Mouse (Mus musculus): ENCODE measurements around the gene Mindy4. TPM values are rescaled to one million over a fixed set of nuclear protein-coding genes. Genes with fewer than 3 reads are reported as not detected.

Gene Mindy4
- total RNA-seq, 4 experiments from 2014 or later, result 1.3 to 3.1 (median 2.2) TPM

DNA sequence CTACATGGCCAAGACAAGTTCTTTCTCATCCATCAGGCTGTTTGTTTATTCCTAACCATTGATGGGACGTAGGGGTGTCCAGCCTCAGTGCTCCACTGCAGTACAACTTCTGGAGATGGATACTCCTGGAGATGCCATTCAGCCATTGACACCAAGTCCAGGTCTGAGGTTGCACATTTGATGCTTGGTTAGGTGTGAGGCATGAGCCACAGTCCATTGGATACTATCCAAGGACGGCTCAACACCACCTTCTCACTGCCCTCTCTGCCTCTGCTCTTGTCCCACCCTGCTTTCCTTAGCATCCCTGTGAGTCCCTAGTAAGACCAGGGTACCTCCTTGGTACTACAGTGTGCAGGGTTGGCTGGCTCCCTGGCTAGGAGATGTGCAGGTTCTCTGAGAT lies 96.7 kb downstream of the Mindy4 start:
- no peak for DNase-seq (ENCODE audit: low spot score in 2 of 2)

DNA sequence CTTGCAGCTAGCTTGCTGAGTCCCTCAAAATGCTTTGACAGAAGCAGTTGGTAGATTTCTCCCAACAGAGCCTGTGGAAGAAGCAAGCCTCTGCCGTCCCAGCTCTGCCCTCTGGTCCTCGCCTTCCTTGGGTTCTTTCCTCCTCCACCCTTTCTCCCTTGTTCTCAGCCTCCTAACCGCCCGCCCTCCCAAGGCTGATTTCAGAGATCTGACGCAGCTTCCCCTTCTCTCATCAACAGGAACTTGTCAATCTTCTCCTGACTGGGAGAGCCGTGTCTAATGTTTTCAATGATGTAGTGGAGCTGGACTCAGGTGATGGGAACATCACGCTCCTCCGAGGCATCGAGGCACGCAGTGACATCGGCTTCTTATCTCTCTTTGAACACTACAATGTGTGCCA lies 97.5 kb downstream of the Mindy4 start:
- no peak for DNase-seq (ENCODE audit: low spot score in 2 of 2)

DNA sequence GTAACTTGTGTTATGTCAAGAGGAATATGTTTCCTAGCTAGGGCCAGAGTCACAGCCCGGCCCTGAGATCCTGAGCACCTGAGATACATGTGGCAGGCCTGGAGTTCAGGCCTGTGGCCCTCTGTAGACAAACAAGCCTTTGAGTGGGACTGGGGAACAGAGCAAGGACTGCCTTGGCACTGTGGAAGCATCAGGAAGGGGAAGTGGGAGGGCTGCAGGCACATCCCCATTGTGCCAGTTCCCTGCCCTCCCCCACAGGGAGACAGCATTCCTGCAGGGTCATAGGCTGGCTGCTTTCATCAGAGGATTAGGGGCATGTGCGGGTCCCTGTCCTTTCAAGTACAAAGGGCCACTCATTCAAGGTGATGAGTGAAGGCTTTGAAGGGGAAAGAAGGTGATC lies 107.0 kb downstream of the Mindy4 start:
- DNase-seq (ENCODE audit: low spot score in 2 of 2), result no peak

DNA sequence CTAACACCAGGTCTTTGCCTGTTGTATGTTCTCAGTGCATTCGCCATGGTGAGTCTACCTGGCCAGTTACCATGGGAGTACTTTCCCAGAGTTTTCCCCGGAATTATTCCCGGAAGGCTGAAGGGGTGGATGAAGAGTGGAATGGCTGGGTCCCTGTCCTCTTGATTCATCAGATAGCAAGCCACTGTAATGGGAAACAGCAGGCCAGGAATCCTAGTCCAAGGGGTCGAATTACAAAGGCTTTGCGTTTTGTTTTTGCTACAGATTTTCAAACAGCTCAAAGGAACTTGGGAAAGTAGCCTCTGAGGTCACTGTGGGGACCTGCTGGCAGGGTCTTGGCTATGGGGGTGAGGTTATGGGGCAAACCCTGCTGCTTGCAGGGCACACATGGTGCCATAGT lies 108.8 kb downstream of the Mindy4 start:
- no peak for DNase-seq (ENCODE audit: low spot score in 2 of 2)

DNA sequence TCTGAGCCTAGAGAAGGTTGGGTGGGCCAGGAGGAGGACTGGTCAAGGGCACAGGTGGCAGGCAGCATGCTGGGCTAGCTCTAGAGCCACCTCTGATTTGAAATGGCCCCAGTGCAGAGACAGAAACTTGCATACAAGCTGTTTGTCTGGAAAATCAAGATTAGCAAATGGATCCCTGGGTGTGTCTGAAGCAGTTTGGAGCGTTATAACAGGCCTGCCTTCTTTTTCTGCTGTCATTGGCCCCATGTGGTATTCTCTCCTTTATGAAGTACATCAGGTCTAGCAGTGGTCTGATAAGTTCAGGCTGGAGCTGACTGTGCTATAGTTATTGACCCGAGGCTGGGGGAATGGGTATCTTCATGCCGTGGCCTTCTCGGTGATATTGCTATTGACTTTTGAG lies 110.7 kb downstream of the Mindy4 start:
- DNase-seq (ENCODE audit: low spot score in 2 of 2), result no peak

DNA sequence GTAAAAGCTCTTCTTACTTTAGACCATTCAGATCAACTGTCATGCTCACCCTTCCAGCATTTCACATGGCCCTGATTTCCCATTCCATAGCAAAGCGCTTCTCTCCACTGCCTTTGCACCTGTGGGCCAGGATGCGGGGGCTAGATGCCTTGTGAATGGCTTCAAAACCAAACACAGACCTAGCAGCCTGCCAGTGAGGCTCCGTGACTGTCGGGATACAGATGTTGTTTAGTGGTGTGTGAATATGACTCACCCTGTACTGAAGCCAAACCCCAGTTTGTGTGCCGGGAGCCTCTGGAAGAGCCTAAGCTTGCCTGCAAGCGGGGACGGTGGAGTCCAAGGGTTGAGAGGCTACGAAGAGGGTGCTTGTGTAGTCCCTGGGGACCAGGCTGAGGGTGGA lies 111.4 kb downstream of the Mindy4 start:
- DNase-seq (ENCODE audit: low spot score in 2 of 2), result no peak

DNA sequence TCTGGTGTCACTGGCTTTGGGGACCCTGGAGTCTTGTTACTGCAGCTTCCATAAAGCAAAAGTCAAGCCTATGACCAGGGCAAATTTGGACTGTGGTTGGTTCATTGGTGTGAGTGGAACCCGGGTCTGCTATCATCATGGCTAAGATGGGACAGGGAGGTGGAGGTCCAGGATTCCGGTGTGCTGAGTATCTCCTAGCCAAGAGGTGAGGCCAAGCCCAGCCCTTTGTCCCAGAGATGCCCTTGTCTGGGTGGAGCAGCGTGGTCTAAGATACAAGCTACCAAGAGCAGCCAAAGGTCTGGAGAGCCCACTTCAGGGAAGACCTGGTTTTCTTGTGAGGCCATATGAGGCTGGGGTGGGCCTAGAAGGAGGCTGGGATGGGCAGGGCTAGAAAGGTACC lies 115.4 kb downstream of the Mindy4 start:
- DNase-seq (ENCODE audit: low spot score in 2 of 2), result no peak

DNA sequence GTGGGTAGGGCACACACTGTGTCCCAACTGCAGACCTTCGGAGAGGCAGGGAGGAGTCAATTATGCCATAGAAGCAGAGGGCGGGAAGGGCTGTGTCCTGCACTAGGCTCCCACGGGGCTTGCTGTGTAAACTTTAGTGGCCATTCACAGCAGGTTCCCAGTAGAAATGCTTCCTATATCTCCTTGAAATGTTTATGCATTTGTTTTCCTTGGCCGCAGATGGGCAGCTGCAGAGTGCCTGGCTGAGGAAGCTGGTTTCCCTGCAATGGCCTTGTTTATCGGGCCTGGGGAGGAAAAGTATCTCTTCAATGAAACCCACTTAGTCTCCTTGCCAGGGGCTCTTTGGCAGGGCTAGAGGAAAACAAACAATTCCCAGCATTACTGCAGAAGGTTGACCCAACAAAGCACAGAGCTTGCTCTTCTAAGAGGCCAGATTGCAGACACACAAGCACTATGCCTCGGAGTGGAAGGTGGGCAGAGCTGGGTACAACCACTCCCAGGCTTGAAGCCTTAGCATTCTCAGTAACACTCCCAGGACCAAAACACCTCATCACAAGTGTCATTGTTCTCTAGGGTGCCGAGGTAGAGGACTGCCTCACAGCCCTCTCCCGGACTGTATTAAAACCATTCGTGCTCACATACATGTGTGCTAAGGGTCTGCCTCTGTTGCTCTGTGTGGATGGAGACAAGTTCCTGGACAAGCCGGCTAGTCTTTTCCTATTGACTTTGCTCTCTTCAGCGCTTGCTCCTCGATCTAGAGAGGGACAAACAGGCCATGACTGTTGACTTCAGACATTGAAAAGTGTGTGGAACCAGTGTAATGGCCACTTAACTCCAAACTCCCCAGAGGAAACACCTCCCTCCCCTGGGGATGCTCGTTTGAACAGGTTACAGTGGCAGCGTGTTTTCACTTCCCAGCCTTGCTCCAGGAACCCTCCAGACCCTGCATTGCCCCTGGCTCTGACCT lies 116.7 kb downstream of the Mindy4 start:
- no peak for DNase-seq (ENCODE audit: low spot score in 2 of 2)

DNA sequence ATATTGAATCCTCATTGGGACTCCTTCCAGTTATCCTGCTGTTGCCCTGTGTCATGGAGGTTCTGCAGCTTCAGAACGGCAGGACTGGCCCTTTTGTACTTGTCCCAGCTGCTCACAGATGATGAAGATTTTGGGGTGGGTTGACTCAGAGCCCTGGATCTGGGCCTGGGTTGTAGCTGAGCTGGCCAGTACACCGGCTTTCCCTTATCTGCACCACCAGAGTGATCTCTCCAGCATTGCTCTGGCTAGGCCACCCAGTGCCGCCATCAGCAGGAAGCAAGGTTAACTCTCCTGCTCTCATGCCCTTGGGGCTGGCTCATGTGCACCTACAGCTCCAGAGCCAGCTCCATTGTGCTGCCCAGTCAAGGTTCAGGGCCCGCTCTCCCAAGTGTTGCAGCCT lies 117.7 kb downstream of the Mindy4 start:
- DNase-seq (ENCODE audit: low spot score in 2 of 2), result no peak

DNA sequence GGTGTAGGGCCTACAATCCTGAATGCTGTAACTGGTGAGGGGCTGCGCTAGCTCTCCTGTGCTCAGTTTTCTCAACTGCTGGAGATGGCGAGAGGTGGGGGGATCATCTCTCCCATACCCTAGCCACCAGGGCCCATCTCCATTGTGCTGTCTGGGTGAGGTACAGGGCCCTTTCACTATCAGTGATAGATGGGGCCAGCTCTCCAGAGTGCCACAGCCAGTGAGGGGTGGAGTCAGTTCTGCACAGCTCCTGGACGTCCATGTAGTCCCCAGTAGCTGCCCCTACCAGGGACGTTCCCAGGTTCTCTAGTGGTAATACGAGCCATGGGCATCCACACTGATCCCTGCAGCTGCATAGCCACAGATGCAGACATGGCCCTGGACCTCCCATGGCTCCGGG lies 118.3 kb downstream of the Mindy4 start:
- DNase-seq (ENCODE audit: low spot score in 2 of 2), result no peak

DNA sequence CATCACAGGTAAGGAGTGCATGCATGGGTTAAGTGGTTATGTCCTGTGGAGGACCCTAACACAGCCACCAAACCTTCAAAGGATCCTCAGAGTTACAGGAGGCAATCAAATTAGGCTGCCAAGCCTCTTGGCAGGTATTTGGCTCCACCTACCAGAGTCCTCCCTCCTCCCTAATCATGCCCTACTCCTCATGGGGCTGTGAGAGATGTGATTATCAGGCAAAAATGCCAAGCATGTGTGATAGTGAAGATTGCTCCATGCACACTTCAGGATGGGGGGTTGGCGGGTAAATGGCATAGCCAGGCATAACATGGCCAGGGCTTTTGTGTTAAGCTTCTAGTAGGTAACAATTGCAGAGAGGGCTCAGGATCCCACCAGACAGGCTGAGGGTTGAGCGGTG lies 119.8 kb downstream of the Mindy4 start:
- no peak for DNase-seq (ENCODE audit: low spot score in 2 of 2)

DNA sequence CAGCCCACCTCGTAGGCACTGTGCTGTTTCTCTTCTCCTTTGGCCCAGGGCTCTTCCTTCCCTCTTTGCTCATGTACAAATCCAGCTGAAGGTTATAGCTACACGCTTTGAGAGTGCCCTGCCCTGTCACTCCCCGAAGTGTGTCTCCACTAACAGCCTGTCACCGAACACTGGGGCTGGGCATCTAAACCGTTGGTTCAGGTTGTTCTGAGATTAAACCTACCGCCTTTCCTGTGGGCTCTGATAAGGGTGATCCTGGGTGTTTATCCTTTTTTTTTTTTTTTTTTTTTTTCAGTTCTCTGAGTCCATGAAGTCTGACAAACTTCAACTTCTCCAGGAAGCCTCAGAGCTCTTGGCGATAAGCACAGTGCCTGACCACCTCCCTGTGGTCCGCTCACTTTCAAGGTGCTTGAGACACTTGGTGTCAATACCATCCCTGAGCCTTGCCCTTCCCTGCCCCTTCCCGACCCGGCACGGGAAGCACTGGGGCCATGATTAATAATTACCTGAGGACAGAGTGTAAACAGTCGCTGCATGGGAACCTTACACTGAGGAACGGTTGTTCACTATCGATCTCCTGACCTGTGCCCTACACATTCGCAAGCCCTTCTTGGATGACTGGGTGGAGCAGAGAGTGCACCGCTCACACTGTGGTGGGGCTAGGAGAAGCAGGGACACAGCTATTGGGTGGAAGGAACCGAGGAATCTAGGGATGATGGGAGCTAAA lies 120.9 kb downstream of the Mindy4 start:
- DNase-seq (ENCODE audit: low spot score in 2 of 2), result no peak

DNA sequence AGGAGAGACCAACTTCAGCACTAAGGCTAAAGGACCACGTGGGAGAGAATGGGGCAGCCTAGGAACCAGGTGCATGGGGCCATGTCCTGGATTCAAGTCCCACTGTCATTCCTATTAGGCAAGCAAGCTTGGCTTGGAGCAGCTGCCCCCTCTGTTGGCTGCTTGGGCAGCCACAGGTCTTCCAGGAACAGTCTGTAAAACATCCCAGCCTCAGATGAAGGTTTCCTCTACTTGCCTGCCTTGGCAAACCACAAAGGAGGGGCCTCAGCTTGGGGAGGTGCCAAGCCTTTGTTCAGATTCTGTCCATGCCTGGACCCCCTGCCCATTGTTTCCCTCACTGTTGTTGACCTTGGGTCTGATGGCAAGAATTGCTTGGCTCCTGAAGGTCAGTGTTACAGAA lies 121.6 kb downstream of the Mindy4 start:
- no peak for DNase-seq (ENCODE audit: low spot score in 2 of 2)

DNA sequence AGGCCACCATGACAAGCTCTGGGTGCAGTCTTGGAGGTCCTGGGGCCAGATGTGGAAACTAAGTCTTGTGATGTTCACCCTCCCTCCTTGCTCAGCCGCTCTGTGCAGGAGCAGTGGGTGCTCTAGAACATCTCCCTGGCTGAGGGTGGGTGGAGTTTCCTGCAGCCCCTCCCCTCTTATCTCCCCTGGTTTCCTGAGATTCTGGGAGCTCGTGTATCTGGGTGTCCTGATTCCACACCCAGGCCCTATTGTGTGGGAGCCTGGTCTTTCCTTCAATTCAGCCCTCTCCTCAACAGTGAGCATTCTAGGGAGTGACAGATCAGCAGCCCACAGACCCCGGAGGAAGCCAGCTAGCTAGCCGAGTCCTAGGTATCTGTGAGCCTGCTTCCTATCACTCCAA lies 123.1 kb downstream of the Mindy4 start:
- DNase-seq (ENCODE audit: low spot score in 2 of 2), result no peak

DNA sequence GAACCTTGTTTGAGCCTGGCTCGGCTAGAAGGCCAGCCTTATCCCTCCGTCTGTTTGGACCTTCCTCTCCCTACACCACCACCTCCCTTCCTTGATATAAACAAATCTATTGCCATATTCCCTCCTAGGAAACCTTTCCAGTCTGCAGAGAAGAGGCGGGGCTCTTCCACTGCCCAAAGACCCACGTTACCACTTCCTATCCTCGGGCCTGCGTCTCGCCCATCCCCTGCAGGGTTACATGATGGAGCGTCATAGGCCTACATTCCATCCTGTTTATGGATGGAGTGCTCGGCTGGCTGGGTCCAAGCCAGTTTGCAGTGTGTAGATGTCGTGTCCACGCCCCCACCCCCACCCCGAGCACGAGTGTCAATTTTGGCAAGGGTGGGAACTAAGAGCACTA lies 124.1 kb downstream of the Mindy4 start:
- DNase-seq (ENCODE audit: low spot score in 2 of 2), result no peak

DNA sequence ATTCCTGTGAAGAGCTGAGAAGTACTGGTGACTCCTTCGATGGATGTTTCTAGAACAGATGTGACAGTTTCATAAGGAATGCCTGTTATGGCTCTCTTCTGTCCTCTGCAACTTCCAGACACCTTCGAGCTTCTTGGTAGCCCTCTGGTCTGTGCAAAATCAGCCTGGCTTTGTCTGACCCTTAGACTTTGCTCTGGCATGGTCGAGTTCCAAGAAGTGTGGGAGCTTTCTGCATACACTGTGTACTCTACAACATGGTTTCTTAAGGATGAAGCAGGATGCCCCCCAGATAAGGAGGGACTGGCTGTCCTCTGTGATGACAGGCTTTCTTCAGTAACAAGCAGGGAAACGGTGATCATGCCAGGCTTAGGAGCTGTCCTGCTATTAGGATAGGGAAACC lies 125.0 kb downstream of the Mindy4 start:
- DNase-seq (ENCODE audit: low spot score in 2 of 2), result no peak

DNA sequence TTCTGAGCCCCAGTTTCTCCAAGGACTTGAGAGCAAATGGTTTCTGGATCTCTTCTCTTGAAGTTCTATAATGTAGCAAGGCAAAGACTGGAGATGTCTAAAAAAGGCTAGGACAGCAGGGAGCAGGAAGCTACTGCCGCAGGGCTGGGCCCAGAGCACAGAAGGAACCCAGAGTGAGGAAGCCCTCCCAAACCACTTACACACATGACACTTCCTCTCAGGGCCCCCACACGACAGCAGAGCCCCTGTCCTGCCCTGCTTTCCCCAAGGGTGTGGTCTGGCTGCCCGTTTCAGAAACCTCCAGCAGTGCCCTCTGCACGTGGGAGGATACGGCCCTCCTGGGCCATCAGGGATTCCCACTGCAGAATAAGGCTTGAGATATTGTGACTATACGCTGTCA lies 128.1 kb downstream of the Mindy4 start:
- no peak for DNase-seq (ENCODE audit: low spot score in 2 of 2)

DNA sequence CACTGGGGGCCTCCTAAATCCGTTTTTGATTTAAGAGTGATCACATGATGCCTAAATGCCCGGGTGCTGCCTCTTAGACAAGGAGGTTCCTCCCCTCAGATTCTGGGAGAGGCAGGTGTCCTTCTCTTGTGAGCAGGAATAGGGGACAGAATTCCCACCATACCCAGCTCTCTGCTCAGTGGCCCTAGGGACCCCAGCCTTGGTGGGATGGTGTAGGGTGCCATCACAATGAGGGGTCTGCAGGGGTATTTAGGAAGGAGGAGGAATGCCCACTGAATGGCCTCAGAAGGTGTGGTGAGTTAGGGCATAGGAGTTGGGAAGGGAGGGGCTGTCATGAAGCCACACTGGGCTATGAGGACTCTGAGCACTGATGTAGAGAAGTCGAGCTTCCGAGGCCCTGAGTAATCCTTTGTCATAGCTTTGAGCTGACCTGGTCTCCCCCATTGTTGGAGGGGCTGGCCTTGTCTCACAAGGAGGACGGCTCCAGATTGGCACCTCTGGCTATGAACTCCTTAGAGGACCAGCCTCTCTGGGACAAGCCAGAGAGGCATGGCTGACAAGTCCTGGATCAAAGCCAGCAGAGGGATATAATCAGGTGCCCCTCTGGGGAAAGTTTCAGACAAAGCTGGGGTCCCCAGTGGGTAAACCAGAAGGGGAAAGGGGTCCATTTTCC lies 129.1 kb downstream of the Mindy4 start:
- DNase-seq (ENCODE audit: low spot score in 2 of 2), result no peak

DNA sequence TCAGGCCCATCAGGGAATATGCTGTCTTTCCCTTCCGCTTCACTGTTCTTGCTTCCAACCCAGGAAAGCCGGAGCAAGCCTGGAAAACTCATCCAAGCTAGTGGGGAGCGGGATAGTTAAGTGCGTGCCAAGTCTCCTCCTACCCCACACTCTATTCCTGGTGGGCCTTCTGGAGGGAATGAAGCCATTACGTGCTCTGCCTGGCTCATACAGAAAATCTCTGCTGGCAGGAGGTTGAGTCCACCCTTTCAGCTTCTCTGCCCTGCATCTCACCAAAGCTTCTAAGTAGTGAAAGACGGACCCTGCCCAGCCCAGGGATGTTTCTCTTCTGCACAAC lies 129.6 kb downstream of the Mindy4 start:
- DNase-seq (ENCODE audit: low spot score in 2 of 2), result no peak

DNA sequence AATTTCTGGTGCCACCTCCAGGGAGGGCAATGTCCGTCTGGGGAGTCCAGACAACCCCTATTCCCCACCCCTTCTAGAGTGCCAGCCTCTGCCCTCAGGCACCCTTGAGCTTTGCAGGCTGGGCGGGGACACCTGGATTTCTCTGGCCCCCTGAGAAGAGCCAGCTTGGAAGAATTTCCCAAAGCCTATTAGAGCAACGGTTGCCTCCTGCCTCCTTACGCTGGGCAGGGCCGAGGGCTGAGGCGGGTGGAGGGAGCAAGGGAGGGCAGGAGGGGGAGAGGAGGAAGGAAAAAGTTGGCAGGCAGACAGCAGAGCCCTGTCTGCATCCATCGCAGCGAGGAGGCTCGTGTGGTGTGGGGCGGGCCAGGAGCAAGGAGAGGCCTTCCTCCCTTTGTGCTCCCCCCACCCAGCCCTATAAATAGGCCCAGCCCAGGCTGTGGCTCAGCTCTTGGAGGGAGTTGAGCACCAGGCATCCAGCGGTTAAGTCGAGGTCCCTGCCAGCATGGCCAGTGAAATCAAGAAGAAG lies 132.9 kb downstream of the Mindy4 start, which contains the start of gene Aqp1:
Gene Aqp1 (plus strand): TSS at position 444 of the 526 bp plus-strand sequence.
- no peak for DNase-seq (ENCODE audit: low spot score in 2 of 2)

DNA sequence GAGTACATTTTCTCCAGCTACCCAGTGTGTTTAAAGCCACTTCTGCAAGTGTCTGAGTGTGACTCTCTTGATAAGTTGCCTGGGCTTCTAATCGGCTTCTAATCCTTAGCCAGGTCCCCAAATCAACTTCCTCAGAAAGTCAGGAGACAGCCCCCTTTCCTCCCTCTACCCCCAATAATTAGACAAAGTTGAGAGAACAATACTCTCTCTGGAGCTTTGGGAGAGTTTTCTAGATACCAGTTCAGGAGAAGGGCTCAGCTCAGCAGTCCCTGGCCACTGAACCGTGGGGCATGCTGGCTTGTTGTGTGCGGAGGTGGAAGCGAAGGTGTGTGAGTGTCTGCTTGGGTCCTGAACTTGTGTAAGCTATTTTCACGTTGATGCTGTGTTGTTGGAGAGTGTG lies 134.1 kb downstream of the Mindy4 start:
- DNase-seq (ENCODE audit: low spot score in 2 of 2), result no peak

DNA sequence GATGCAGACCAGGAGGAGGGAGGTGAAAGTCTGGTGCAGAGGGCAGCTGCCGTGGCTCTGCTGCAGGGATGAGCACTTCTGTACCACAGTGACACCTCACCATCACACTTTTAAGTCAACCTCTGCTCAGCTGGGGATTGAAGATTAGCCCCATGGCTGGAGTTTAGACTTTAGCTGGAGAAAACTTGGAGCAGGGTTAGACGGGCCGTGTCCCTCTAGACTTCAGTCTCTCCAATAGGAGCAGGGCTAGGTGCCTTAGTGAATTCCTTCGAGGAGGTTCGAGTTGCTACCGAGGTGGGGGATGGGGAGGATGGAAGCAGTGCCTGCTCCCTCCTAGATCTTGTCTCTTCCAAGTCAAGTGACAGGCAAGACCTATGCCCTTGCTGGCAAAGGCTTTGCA lies 134.9 kb downstream of the Mindy4 start:
- DNase-seq (ENCODE audit: low spot score in 2 of 2), result no peak
